Mouse (Mus musculus) liver, embryonic 14.5 days (tissue): ENCODE measurements around the gene Snx10.

Experiments used
- CTCF ChIP-seq: IDR thresholded peaks from 2 replicates; pipeline ENCODE4 v1.5.1; 2016; ENCODE audit warnings: antibody characterized with exemption, low read depth, control low read depth
- EP300 ChIP-seq: IDR thresholded peaks from 2 replicates; pipeline ENCODE4 v1.6.1; 2016; ENCODE audit warnings: antibody characterized with exemption, low read depth

DNA sequence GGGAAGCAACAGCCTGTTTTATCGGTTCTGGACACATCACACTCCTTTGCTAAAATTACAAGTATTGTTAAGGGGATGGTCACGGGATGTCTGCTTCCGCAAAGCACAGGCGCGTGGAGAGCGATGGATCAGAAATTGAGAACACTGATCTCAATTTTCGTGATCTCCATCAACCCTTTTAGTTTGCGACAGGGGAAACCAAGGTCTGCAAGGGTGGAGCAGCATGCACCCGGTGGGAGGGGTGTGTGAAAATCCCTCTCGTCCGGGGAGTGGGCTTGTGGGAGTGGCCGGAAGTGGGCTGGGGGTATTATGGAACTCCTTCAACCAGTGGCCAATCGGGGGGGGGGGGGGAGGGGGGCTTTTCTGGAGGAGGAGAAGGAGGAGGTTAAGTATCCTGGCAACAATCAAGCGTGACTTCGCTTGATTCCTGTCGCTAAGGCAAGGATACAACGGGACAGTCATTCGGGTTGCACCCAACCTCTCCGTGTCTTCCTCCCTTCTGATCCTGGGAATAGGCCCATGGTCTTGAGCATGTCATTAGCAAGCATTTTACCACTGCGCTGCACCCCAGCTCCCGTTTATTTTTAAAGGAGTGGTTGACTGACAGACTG, 725 bp downstream of the Snx10 start:
- no peak for TF ChIP-seq CTCF
- no peak for TF ChIP-seq EP300
